In genomic region chr13:54565594-54566345, GRCm38 (mm10) we compare ENCODE assay signal across 8 mouse cellular contexts. TPM values are rescaled to one million over a fixed set of nuclear protein-coding genes. Genes with fewer than 3 reads are reported as not detected.
DNase-seq lines count a peak whose midpoint lies in the region; ATAC-seq and TF ChIP-seq lines count a peak whose summit lies in the region.

No protein-coding gene starts in this region.

- H3K79me2 ChIP-seq in CH12.LX (replicated peaks; ENCODE audit: control insufficient read depth, extremely low read depth, insufficient read depth, poor library complexity, severe bottlenecking): peaks cover 17% of the 10 kb centered on the region

- no peak overlapping the region for H3K9ac ChIP-seq in CH12.LX (ENCODE audit: insufficient read depth, low read depth)
- H3K9ac ChIP-seq in embryonic facial prominence, embryonic 15.5 days: no peak overlapping the region
- no peak overlapping the region for H3K9ac ChIP-seq in heart, postnatal 0 days (replicated peaks; ENCODE audit: low read depth, low read length)
- H3K9ac ChIP-seq in lung, embryonic 15.5 days: no peak overlapping the region; the same call in 1 of the 2 replicates

- dilution Hi-C loops in CH12.LX (cut with MboI; ENCODE audit: extremely low pct_ligation_motif_present, extremely low pct_unique_long_range_greater_than_20kb, low sequenced_read_pairs): no loop called here

- DNase-seq in CH12.LX (ENCODE audit: extremely low read depth): peak; percentile 34
- peak; percentile 97 for DNase-seq in R1 (ENCODE audit: low read depth, low spot score)
- DNase-seq in heart, postnatal 0 days (ENCODE audit: low spot score): peak; percentile 40
- DNase-seq in kidney, postnatal 36 days: peak; percentile 83 to 87
- peak; percentile 77 to 79 for DNase-seq in right cerebral cortex, postnatal 10 days (ENCODE audit: low spot score in 2 of 2)

- H3K9me3 ChIP-seq in CH12.LX (replicated peaks; ENCODE audit: low read length): no peaks in the 10 kb centered on the region
- H3K9me3 ChIP-seq in embryonic facial prominence, embryonic 15.5 days (replicated peaks): no peaks in the 10 kb centered on the region
- H3K9me3 ChIP-seq in heart, postnatal 0 days (replicated peaks; ENCODE audit: control insufficient read depth, low read length): no peaks in the 10 kb centered on the region
- H3K9me3 ChIP-seq in lung, embryonic 15.5 days: no peaks in the 10 kb centered on the region

- TF ChIP-seq POLR2A in CH12.LX (IDR thresholded peaks at IDR 0.05; ENCODE audit: low read depth, low read length): no peak

- ATAC-seq in embryonic facial prominence, embryonic 15.5 days (ENCODE audit: insufficient number of reproducible peaks, low FRiP score, low TSS enrichment, low read depth): peak; percentile 47
- ATAC-seq in heart, postnatal 0 days (ENCODE audit: insufficient read depth, low read depth): peak; percentile 45
- ATAC-seq in lung, embryonic 15.5 days (ENCODE audit: borderline replicate concordance, extremely low read depth, low FRiP score, low TSS enrichment): peak; percentile 60
- ATAC-seq in inflammation-experienced regulatory T-cells, adult 6 months: no peak

- no peak for TF ChIP-seq EP300 in CH12.LX (IDR thresholded peaks at IDR 0.05; ENCODE audit: low read length)
- no peak for TF ChIP-seq EP300 in heart, postnatal 0 days (IDR thresholded peaks at IDR 0.05; ENCODE audit: low read depth)

- no peaks in the 10 kb centered on the region for H3K27me3 ChIP-seq in CH12.LX (replicated peaks)
- H3K27me3 ChIP-seq in embryonic facial prominence, embryonic 15.5 days: no peaks in the 10 kb centered on the region; the same call in 1 of the 2 replicates
- H3K27me3 ChIP-seq in heart, postnatal 0 days (ENCODE audit: control insufficient read depth, insufficient read depth, low read length): no peaks in the 10 kb centered on the region
- H3K27me3 ChIP-seq in lung, embryonic 15.5 days: no peaks in the 10 kb centered on the region

- in situ Hi-C loops in CH12.LX (cut with MboI; ENCODE audit: low pct_ligation_motif_present, low pct_unique_long_range_greater_than_20kb, low sequenced_read_pairs): loop anchor here (5.0 kb wide), 1 partner anchor 52 kb away; no protein-coding TSS in a partner anchor

- peak overlapping the region; percentile 86 to 91 (median 87) for H3K4me3 ChIP-seq in CH12.LX (replicated peaks in 1 of 3; ENCODE audit: low read depth in 2 of 3, low read length in 2 of 3, poor library complexity in 1 of 3)
- H3K4me3 ChIP-seq in embryonic facial prominence, embryonic 15.5 days (replicated peaks): peak overlapping the region; percentile 97
- peak overlapping the region; percentile 85 for H3K4me3 ChIP-seq in heart, postnatal 0 days (ENCODE audit: low read depth, low read length)
- peak overlapping the region; percentile 98 for H3K4me3 ChIP-seq in lung, embryonic 15.5 days

- peak overlapping the region; percentile 38; the same call in 1 of the 2 replicates for H3K4me2 ChIP-seq in CH12.LX (ENCODE audit: insufficient read depth, low read depth, poor library complexity, severe bottlenecking)
- H3K4me2 ChIP-seq in embryonic facial prominence, embryonic 15.5 days (replicated peaks): peak overlapping the region; percentile 82
- H3K4me2 ChIP-seq in heart, postnatal 0 days (ENCODE audit: low read depth, low read length): peak overlapping the region; percentile 73
- peak overlapping the region; percentile 71 for H3K4me2 ChIP-seq in lung, embryonic 15.5 days

- peaks cover 2 to 33% of the 10 kb centered on the region in 2 experiments for H3K4me1 ChIP-seq in CH12.LX (ENCODE audit: control insufficient read depth in 1 of 2, insufficient read depth in 2 of 2)
- peaks cover 9% of the 10 kb centered on the region for H3K4me1 ChIP-seq in embryonic facial prominence, embryonic 15.5 days
- peaks cover 3% of the 10 kb centered on the region; the same call in 1 of the 2 replicates for H3K4me1 ChIP-seq in heart, postnatal 0 days (ENCODE audit: control insufficient read depth, insufficient read depth)
- peaks cover 15% of the 10 kb centered on the region for H3K4me1 ChIP-seq in lung, embryonic 15.5 days

- no peak; the same call in 1 of the 2 replicates for TF ChIP-seq RAD21 in CH12.LX (IDR thresholded peaks at IDR 0.05; ENCODE audit: low read depth, low read length)

- WGBS in embryonic facial prominence, embryonic 15.5 days: 36% methylated on average over 8 of the region's 8 CpGs
- WGBS in heart, postnatal 0 days: 54% methylated on average over 8 of the region's 8 CpGs
- WGBS in lung, embryonic 15.5 days: 50% methylated on average over 8 of the region's 8 CpGs

- TF ChIP-seq CTCF in CH12.LX (conservative IDR thresholded peaks at IDR 0.05 in 1 of 2, IDR thresholded peaks at IDR 0.05 in 1 of 2; ENCODE audit: low read depth in 2 of 2, low read length in 2 of 2): peak; percentile 26 to 53; a peak in 3 of 4 replicates
- TF ChIP-seq CTCF in heart, postnatal 0 days (IDR thresholded peaks at IDR 0.05; ENCODE audit: low read depth): peak; percentile 43

- H3K36me3 ChIP-seq in CH12.LX (replicated peaks in 1 of 2; ENCODE audit: control insufficient read depth in 1 of 2, insufficient read depth in 1 of 2, low read length in 1 of 2): peaks cover 20 to 26% of the 10 kb centered on the region in 2 experiments
- peaks cover 13% of the 10 kb centered on the region for H3K36me3 ChIP-seq in embryonic facial prominence, embryonic 15.5 days
- H3K36me3 ChIP-seq in heart, postnatal 0 days (replicated peaks; ENCODE audit: control insufficient read depth, insufficient read depth, low read length): peaks cover 10% of the 10 kb centered on the region
- H3K36me3 ChIP-seq in lung, embryonic 15.5 days: peaks cover 11% of the 10 kb centered on the region

- H3K27ac ChIP-seq in CH12.LX (ENCODE audit: insufficient read depth, low read depth): no peak overlapping the region
- peak overlapping the region; percentile 59; the same call in 1 of the 2 replicates for H3K27ac ChIP-seq in embryonic facial prominence, embryonic 15.5 days (replicated peaks)
- 0 out of 2 replicates have a peak overlapping the region, but pooled peaks have one; percentile 15 for H3K27ac ChIP-seq in heart, postnatal 0 days (ENCODE audit: low read depth)
- peak overlapping the region; percentile 26; the same call in 1 of the 2 replicates for H3K27ac ChIP-seq in lung, embryonic 15.5 days

RNA-seq across cellular contexts. Expression of gene 4833439L19Rik, which starts 0.5 kb away (rescaled TPM):
- 25.0 and 26.4 TPM in 2 replicates for total RNA-seq in CH12.LX (2012; rRNA removed)
- 23.1 and 23.5 TPM in 2 replicates for total RNA-seq in CH12.LX (2014; rRNA removed)
- 23.0 and 23.5 TPM in 2 replicates for polyA plus RNA-seq in CH12.LX (2012; ENCODE audit: insufficient read length, low read depth)
- polyA plus RNA-seq in embryonic facial prominence, embryonic 15.5 days (2015; fragmentation: Nextera tagmentation; extraction: Ambion mirVana): 133 and 142 TPM in 2 replicates
- total RNA-seq in heart, postnatal 0 days (2014; rRNA removed; ENCODE audit: low replicate concordance): 106 and 130 TPM in 2 replicates
- 100 and 110 TPM in 2 replicates for polyA plus RNA-seq in heart, postnatal 0 days (2015; fragmentation: Nextera tagmentation; extraction: Ambion mirVana)
- polyA plus RNA-seq in lung, embryonic 15.5 days (2015; fragmentation: Nextera tagmentation; extraction: Ambion mirVana): 126 and 127 TPM in 2 replicates
- 10 to 100 TPM; 63.9 to 72.0 (median 71.8) TPM for polyA plus RNA-seq in inflammation-experienced regulatory T-cells, adult 6 months (2017; shearing (Covaris generic))

RNA-seq across cellular contexts. Expression of gene Arl10, which starts 9.0 kb away (rescaled TPM):
- total RNA-seq in CH12.LX (2012; rRNA removed) (14.6 and 17.4 TPM in 2 replicates), CH12.LX (2014; rRNA removed) (1.7 TPM in 2 replicates)
- polyA plus RNA-seq in CH12.LX (2012; ENCODE audit: insufficient read length, low read depth): 2.5 and 2.9 TPM in 2 replicates
- 29.1 and 29.2 TPM in 2 replicates for polyA plus RNA-seq in embryonic facial prominence, embryonic 15.5 days (2015; fragmentation: Nextera tagmentation; extraction: Ambion mirVana)
- 13.6 and 85.9 TPM in 2 replicates for total RNA-seq in heart, postnatal 0 days (2014; rRNA removed; ENCODE audit: low replicate concordance)
- 9.4 and 10.7 TPM in 2 replicates for polyA plus RNA-seq in heart, postnatal 0 days (2015; fragmentation: Nextera tagmentation; extraction: Ambion mirVana)
- 27.7 and 30.9 TPM in 2 replicates for polyA plus RNA-seq in lung, embryonic 15.5 days (2015; fragmentation: Nextera tagmentation; extraction: Ambion mirVana)
- 1 to 10 TPM; 4.2 to 9.1 (median 4.2) TPM for polyA plus RNA-seq in inflammation-experienced regulatory T-cells, adult 6 months (2017; shearing (Covaris generic))

RNA-seq across cellular contexts. Expression of gene Nop16, which starts 24.1 kb away (rescaled TPM):
- total RNA-seq in CH12.LX (2012; rRNA removed) (100 and 137 TPM in 2 replicates), CH12.LX (2014; rRNA removed) (127 and 132 TPM in 2 replicates)
- polyA plus RNA-seq in CH12.LX (2012; ENCODE audit: insufficient read length, low read depth): 187 and 197 TPM in 2 replicates
- 88.1 and 90.6 TPM in 2 replicates for polyA plus RNA-seq in embryonic facial prominence, embryonic 15.5 days (2015; fragmentation: Nextera tagmentation; extraction: Ambion mirVana)
- 12.1 and 22.9 TPM in 2 replicates for total RNA-seq in heart, postnatal 0 days (2014; rRNA removed; ENCODE audit: low replicate concordance)
- polyA plus RNA-seq in heart, postnatal 0 days (2015; fragmentation: Nextera tagmentation; extraction: Ambion mirVana): 29.9 and 30.0 TPM in 2 replicates
- polyA plus RNA-seq in lung, embryonic 15.5 days (2015; fragmentation: Nextera tagmentation; extraction: Ambion mirVana): 78.2 and 78.8 TPM in 2 replicates
- 10 to 100 TPM; 53.6 to 63.9 (median 55.8) TPM for polyA plus RNA-seq in inflammation-experienced regulatory T-cells, adult 6 months (2017; shearing (Covaris generic))

RNA-seq across cellular contexts. Expression of gene Higd2a, which starts 24.2 kb away (rescaled TPM):
- total RNA-seq in CH12.LX (2012; rRNA removed) (75.7 and 86.0 TPM in 2 replicates), CH12.LX (2014; rRNA removed) (44.2 and 51.6 TPM in 2 replicates)
- polyA plus RNA-seq in CH12.LX (2012; ENCODE audit: insufficient read length, low read depth): 89.8 and 106 TPM in 2 replicates
- polyA plus RNA-seq in embryonic facial prominence, embryonic 15.5 days (2015; fragmentation: Nextera tagmentation; extraction: Ambion mirVana): 179 and 183 TPM in 2 replicates
- 262 and 392 TPM in 2 replicates for total RNA-seq in heart, postnatal 0 days (2014; rRNA removed; ENCODE audit: low replicate concordance)
- polyA plus RNA-seq in heart, postnatal 0 days (2015; fragmentation: Nextera tagmentation; extraction: Ambion mirVana): 496 and 515 TPM in 2 replicates
- 170 and 188 TPM in 2 replicates for polyA plus RNA-seq in lung, embryonic 15.5 days (2015; fragmentation: Nextera tagmentation; extraction: Ambion mirVana)
- 100 to 1,000 TPM; 101 to 139 (median 122) TPM for polyA plus RNA-seq in inflammation-experienced regulatory T-cells, adult 6 months (2017; shearing (Covaris generic))

RNA-seq across cellular contexts. Expression of gene Cltb, which starts 45.4 kb away (rescaled TPM):
- total RNA-seq in CH12.LX (2012; rRNA removed) (17.9 and 18.9 TPM in 2 replicates), CH12.LX (2014; rRNA removed) (9.2 and 10.2 TPM in 2 replicates)
- 19.5 and 27.2 TPM in 2 replicates for polyA plus RNA-seq in CH12.LX (2012; ENCODE audit: insufficient read length, low read depth)
- 79.3 and 82.1 TPM in 2 replicates for polyA plus RNA-seq in embryonic facial prominence, embryonic 15.5 days (2015; fragmentation: Nextera tagmentation; extraction: Ambion mirVana)
- 32.1 and 43.6 TPM in 2 replicates for total RNA-seq in heart, postnatal 0 days (2014; rRNA removed; ENCODE audit: low replicate concordance)
- polyA plus RNA-seq in heart, postnatal 0 days (2015; fragmentation: Nextera tagmentation; extraction: Ambion mirVana): 66.0 and 66.2 TPM in 2 replicates
- polyA plus RNA-seq in lung, embryonic 15.5 days (2015; fragmentation: Nextera tagmentation; extraction: Ambion mirVana): 43.2 and 45.1 TPM in 2 replicates
- polyA plus RNA-seq in inflammation-experienced regulatory T-cells, adult 6 months (2017; shearing (Covaris generic)): 10 to 100 TPM; 10.2 to 13.8 (median 11.3) TPM

Comparison
In these comparisons a context has a peak if more than half of its experiments do, and no peak if none do; other contexts are left out.
1. DNase-seq: peak in every context shown above with its lines; median percentile 97 in R1; 85 in kidney, postnatal 36 days; 78 in right cerebral cortex, postnatal 10 days; 40 in heart, postnatal 0 days; 34 in CH12.LX.